Mouse (Mus musculus): ENCODE results near the gene Atp8a2. TPM values are rescaled to one million over a fixed set of nuclear protein-coding genes. Genes with fewer than 3 reads are reported as not detected.

The Atp8a2 gene
- polyA plus RNA-seq, 1 experiment: 15.3 TPM

DNA sequence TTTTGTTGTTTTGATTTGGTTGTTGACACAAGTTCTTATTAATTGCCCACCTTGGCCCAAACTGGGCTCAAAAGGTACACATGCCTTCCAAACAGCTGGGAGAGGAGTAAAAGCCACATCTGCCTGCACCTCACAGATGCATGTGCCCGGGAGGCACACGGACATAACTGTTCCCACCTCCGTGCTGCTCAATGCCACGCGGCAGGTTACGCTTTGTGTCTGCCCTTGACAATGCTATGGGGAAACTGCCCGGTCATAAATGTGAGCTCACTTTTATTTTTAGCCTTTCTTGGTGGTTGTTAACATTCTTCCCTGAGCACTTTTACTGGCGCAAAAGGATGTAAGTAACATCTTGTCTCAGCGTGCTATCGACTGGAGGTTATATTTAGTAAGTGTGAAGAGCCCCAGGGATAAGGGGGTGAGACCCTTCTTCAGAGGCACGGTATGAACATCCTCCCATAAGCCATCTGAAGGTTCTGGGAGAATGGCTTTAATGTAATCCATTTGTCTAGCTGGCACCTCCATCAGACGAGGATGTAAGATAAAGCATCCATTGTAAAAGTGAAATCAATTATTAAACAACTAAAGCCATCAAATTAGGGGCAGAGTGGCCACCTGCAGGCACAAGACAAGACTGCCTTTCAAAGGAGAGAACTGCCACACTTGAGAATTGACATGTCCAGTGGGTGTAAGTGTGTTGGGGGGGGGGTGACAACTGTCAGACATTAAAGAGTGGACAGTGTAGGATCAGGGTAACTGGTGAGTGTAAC, 24.5 kb downstream of the Atp8a2 start:
- Histone ChIP-seq H3K4me1 (ENCODE audit: control insufficient read depth, insufficient read depth, low read length) (no peaks in the 10 kb centered on the region), H3K4me3 (ENCODE audit: insufficient read depth, low read length) (no peak overlapping the region), H3K27ac (ENCODE audit: insufficient read depth, low read length) (no peak overlapping the region)
- TF ChIP-seq CTCF (IDR thresholded peaks at IDR 0.05; ENCODE audit: extremely low read depth, insufficient read depth, low read length): no peak
- TF ChIP-seq POLR2A (IDR thresholded peaks at IDR 0.05; ENCODE audit: extremely low read depth, insufficient read depth, low read length): no peak

DNA sequence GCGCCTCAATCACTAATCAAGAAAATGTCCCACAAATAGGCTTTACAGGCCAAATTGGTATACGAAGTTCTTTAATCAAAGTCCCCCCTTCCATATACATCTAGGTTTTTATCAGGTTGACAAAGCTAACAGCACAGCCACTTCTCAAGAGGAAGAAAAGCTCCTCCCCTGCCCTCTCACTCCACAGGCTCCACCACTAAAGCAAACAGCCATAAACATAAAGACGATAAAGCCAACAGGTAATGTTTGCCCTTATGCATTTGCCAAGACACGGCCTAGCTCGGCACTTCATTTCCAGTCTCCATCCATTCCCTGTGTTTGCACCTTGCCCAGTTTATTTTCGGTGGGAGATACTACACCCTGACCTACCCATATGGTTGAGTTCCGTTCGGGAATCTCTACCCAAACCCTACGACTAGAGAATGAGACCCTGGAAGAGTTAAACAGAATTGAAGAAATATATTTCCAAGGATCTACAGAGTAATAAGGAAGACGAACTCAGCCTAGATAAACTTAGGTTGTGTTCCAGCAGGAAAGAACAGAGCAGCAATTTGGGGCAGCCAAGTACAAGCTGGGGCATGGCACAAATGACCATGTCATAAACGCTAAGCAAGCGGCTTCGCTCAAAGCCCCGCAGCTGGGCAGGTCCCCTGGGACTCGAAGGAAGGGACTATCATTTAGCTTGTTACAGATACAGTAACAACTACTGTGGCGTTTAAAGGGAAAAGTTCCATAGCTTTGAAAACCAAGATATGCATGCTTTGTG, 26.0 kb downstream of the Atp8a2 start:
- TF ChIP-seq CTCF (IDR thresholded peaks at IDR 0.05; ENCODE audit: extremely low read depth, insufficient read depth, low read length): no peak
- no peak for TF ChIP-seq POLR2A (IDR thresholded peaks at IDR 0.05; ENCODE audit: extremely low read depth, insufficient read depth, low read length)
- H3K4me3 ChIP-seq (ENCODE audit: insufficient read depth, low read length): no peak overlapping the region
- H3K27ac ChIP-seq (ENCODE audit: insufficient read depth, low read length): no peak overlapping the region
- H3K4me1 ChIP-seq (ENCODE audit: control insufficient read depth, insufficient read depth, low read length): no peaks in the 10 kb centered on the region

DNA sequence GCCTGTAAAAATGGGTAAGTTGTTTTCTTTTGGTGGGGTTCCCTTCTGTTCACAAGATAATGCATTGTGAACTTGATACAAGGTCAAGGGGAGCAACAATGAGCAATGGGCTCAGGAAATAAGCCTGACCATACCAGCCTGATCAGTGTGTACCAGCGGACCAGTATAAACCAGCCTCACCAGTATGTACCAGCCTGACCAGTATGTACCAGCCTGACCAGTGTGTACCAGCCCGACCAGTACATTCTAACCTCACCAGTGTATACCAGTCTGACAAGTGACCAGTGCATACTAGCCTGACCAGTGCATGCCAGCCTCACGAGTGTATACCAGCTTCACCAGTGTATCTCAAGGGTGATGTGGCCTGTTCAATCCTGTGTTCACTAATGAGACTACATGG, 33.6 kb downstream of the Atp8a2 start:
- H3K4me3 ChIP-seq (ENCODE audit: insufficient read depth, low read length): no peak overlapping the region
- H3K4me1 ChIP-seq (ENCODE audit: control insufficient read depth, insufficient read depth, low read length): no peaks in the 10 kb centered on the region
- TF ChIP-seq CTCF (IDR thresholded peaks at IDR 0.05; ENCODE audit: extremely low read depth, insufficient read depth, low read length): no peak
- TF ChIP-seq POLR2A (IDR thresholded peaks at IDR 0.05; ENCODE audit: extremely low read depth, insufficient read depth, low read length): no peak
- no peak overlapping the region for H3K27ac ChIP-seq (ENCODE audit: insufficient read depth, low read length)

DNA sequence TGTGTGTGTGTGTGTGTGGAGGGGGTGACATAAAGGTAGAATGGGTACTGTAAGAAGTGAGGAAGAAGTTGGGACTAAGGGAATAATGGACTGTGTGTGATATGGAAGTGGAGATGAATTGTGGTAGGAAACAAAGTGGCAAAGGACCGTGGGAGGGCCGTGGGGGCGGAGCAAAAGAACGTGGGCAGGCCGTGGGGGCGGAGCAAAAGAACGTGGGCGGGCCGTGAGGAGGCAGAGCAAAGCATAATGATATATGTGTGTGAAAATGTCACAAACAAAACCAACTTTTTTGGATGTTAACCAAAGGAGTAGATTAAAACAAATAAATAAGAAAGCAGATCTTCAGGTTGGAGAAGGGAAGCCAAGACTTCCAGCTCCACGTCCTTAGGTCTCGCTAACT, 44.6 kb downstream of the Atp8a2 start:
- Histone ChIP-seq H3K4me1 (ENCODE audit: control insufficient read depth, insufficient read depth, low read length) (peaks cover 1% of the 10 kb centered on the region; the same call in 1 of the 2 replicates), H3K4me3 (ENCODE audit: insufficient read depth, low read length) (no peak overlapping the region), H3K27ac (ENCODE audit: insufficient read depth, low read length) (no peak overlapping the region)
- TF ChIP-seq POLR2A (IDR thresholded peaks at IDR 0.05; ENCODE audit: extremely low read depth, insufficient read depth, low read length): no peak
- TF ChIP-seq CTCF (IDR thresholded peaks at IDR 0.05; ENCODE audit: extremely low read depth, insufficient read depth, low read length): no peak

DNA sequence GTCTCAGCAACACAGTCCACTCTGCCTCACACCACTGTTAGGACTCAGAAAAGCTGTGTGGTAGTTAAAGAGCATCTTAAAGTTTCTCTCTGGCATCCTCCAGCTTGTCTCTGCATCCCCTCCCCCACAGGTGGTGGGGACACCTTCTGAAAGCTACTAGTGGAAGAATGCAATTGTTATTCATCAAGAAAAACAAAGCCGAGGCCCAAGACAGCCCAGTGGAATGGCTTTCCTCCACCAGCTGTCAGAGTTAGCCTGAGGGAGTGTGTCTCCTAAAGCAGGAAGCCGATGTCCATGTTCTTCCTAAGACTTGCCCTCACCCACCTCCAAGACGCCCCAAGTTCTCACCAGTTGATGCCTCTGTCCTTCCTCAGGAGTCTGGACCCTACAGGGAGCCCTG, 48.1 kb downstream of the Atp8a2 start:
- TF ChIP-seq POLR2A (IDR thresholded peaks at IDR 0.05; ENCODE audit: extremely low read depth, insufficient read depth, low read length) (no peak), CTCF (IDR thresholded peaks at IDR 0.05; ENCODE audit: extremely low read depth, insufficient read depth, low read length) (no peak)
- H3K4me3 ChIP-seq (ENCODE audit: insufficient read depth, low read length): no peak overlapping the region
- peaks cover 1% of the 10 kb centered on the region; the same call in 1 of the 2 replicates for H3K4me1 ChIP-seq (ENCODE audit: control insufficient read depth, insufficient read depth, low read length)

DNA sequence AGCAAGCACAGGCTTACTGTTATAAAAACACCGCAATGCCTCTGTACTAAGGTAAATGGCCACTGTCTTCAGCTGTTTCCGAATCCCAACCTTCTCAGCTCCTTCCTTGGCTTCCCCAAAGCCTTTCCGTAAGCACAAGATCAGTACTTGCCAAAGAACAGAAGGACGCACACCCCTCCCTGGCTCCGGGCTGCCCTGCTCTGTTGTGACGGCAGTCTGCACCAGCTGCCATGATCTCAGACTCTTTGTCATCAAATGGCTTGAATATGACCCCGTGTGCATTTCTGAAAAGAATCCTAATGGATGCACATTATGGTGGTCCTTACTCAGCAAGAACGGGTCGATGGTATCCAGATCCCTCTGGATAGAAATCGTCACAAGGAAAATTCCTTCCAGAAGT, 53.7 kb downstream of the Atp8a2 start:
- no peak overlapping the region for H3K4me3 ChIP-seq (ENCODE audit: insufficient read depth, low read length)
- no peaks in the 10 kb centered on the region for H3K4me1 ChIP-seq (ENCODE audit: control insufficient read depth, insufficient read depth, low read length)
- no peak overlapping the region for H3K27ac ChIP-seq (ENCODE audit: insufficient read depth, low read length)
- TF ChIP-seq CTCF (IDR thresholded peaks at IDR 0.05; ENCODE audit: extremely low read depth, insufficient read depth, low read length): no peak
- TF ChIP-seq POLR2A (IDR thresholded peaks at IDR 0.05; ENCODE audit: extremely low read depth, insufficient read depth, low read length): no peak

More for the DNA sequence above, 48.1 kb downstream of the Atp8a2 start:
- H3K27ac ChIP-seq (ENCODE audit: insufficient read depth, low read length): no peak overlapping the region

DNA sequence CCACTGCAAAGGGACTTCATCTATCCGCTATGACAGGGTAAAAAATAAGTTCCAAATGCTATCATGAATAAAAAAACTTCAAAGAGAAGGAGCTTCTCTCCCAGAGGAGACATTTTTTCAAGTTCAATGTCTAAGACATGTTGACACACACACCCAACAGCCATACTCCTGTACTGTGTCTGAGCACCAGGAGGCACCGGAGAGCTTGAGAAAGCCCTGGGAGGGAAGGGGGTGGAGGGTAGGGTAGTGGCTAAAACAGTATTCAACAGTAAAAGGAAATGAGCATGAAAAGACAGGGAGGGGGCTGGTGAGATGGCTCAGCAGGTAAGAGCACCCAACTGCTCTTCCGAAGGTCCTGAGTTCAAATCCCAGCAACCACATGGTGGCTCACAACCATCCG, 58.6 kb downstream of the Atp8a2 start:
- Histone ChIP-seq H3K27ac (ENCODE audit: insufficient read depth, low read length) (no peak overlapping the region), H3K4me1 (ENCODE audit: control insufficient read depth, insufficient read depth, low read length) (no peaks in the 10 kb centered on the region), H3K4me3 (ENCODE audit: insufficient read depth, low read length) (no peak overlapping the region)
- TF ChIP-seq POLR2A (IDR thresholded peaks at IDR 0.05; ENCODE audit: extremely low read depth, insufficient read depth, low read length) (no peak), CTCF (IDR thresholded peaks at IDR 0.05; ENCODE audit: extremely low read depth, insufficient read depth, low read length) (no peak)

DNA sequence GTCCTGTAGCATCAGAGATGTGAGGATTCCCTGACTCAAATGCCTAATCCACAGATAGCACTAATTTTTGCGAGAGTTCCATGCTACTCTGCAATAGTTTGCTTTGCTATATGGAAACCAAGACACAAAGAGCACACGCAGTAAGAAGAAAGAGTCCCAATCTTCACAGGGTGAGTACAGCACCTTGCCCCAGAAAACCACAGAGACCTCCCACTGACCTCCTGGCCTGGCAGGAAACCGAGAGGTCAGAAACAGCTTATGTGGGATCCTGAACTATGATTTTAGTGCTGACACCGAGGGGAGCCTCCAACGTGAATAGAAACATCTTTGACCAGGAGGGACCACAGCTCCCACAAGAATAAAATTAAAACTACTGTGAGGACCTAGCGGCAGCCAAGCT, 59.2 kb downstream of the Atp8a2 start:
- H3K4me3 ChIP-seq (ENCODE audit: insufficient read depth, low read length): no peak overlapping the region
- H3K27ac ChIP-seq (ENCODE audit: insufficient read depth, low read length): no peak overlapping the region
- TF ChIP-seq POLR2A (IDR thresholded peaks at IDR 0.05; ENCODE audit: extremely low read depth, insufficient read depth, low read length) (no peak), CTCF (IDR thresholded peaks at IDR 0.05; ENCODE audit: extremely low read depth, insufficient read depth, low read length) (no peak)
- no peaks in the 10 kb centered on the region for H3K4me1 ChIP-seq (ENCODE audit: control insufficient read depth, insufficient read depth, low read length)

DNA sequence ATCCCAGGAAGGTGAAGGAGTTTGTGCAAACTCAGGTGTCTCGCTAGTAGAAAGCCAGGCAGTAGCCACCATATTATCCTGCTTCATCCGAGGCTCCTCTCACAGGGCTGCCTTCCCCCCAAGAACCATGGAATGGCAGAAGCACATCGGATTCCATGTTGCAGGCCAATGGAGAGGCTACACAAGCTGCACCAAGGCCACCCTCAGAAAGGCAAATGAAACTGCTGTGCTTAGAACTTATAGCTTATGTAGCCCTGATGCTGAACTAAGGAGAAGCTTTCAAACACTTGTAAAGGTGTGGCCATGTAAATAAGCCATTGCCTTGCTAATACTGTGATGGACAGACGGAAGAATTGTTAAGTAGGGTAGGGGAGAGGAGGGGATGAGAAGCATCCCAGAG, 61.2 kb downstream of the Atp8a2 start:
- Histone ChIP-seq H3K27ac (ENCODE audit: insufficient read depth, low read length) (no peak overlapping the region), H3K4me3 (ENCODE audit: insufficient read depth, low read length) (no peak overlapping the region)
- no peak for TF ChIP-seq CTCF (IDR thresholded peaks at IDR 0.05; ENCODE audit: extremely low read depth, insufficient read depth, low read length)
- no peak for TF ChIP-seq POLR2A (IDR thresholded peaks at IDR 0.05; ENCODE audit: extremely low read depth, insufficient read depth, low read length)

DNA sequence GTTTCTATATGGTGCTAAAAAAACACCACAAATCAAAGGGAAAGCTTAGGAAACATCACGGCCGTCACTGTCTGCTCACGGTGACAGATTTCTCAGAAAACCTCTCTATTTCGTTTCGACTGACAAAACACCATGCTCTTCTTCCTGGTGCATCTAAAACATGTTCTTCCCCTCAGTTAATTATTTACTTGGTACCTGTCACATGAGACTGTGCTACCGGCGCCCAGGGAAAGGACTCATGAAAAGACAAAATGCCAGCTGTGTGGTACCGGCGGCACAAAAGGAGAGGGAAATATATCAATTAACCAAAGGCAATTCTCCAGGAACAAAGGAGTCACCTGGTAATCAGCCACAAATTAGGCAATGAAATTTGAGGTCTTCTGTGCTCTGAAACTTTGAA, 62.3 kb downstream of the Atp8a2 start:
- TF ChIP-seq CTCF (IDR thresholded peaks at IDR 0.05; ENCODE audit: extremely low read depth, insufficient read depth, low read length): no peak
- TF ChIP-seq POLR2A (IDR thresholded peaks at IDR 0.05; ENCODE audit: extremely low read depth, insufficient read depth, low read length): no peak
- no peak overlapping the region for H3K27ac ChIP-seq (ENCODE audit: insufficient read depth, low read length)
- no peak overlapping the region for H3K4me3 ChIP-seq (ENCODE audit: insufficient read depth, low read length)
- H3K4me1 ChIP-seq (ENCODE audit: control insufficient read depth, insufficient read depth, low read length): peaks cover 1% of the 10 kb centered on the region; the same call in 1 of the 2 replicates

More for the DNA sequence above, 61.2 kb downstream of the Atp8a2 start:
- no peaks in the 10 kb centered on the region for H3K4me1 ChIP-seq (ENCODE audit: control insufficient read depth, insufficient read depth, low read length)
